Mouse (Mus musculus) MEL (cell line): ENCODE results near the gene Plcb4. TPM values are rescaled to one million over a fixed set of nuclear protein-coding genes. Genes with fewer than 3 reads are reported as not detected.

ENCODE experiments used
- DNase-seq: peaks from one replicate; pipeline ENCODE4 v3.0.0; 2011; ENCODE audit warnings: low read depth, low spot score
- H3K27ac ChIP-seq: 2 replicates; pipeline ENCODE4 v1.5.1; 2012; ENCODE audit warnings: low read depth, mild to moderate bottlenecking, control low read depth, low read length, moderate library complexity; ENCODE audit not compliant: control insufficient read depth
- H3K27me3 ChIP-seq, 2 experiments: fragments of 150-350 bp in 1 of 2; sonication (generic) in 1 of 2; 2 replicates each; pipeline ENCODE4 v1.6.1; 2012; ENCODE audit warnings: low read length in 2 of 2, mild to moderate bottlenecking in 2 of 2, improper control_type of control experiment in 1 of 2, moderate library complexity in 1 of 2; ENCODE audit not compliant: insufficient read depth in 2 of 2, control insufficient read depth in 1 of 2
- H3K36me3 ChIP-seq, 2 experiments: 2 replicates each; pipeline ENCODE4 v1.6.1; 2012 to 2014; ENCODE audit warnings: low read length in 2 of 2, improper control_type of control experiment in 1 of 2, inconsistent platforms in 1 of 2, mild to moderate bottlenecking in 1 of 2; ENCODE audit not compliant: insufficient read depth in 2 of 2, control insufficient read depth in 1 of 2
- H3K4me1 ChIP-seq, 2 experiments: fragments of 150-350 bp in 1 of 2; sonication (generic) in 1 of 2; 2 replicates each; pipeline ENCODE4 v1.6.1; 2012; ENCODE audit warnings: low read length in 2 of 2, improper control_type of control experiment in 1 of 2, mild to moderate bottlenecking in 1 of 2; ENCODE audit not compliant: insufficient read depth in 2 of 2, control insufficient read depth in 1 of 2
- H3K4me3 ChIP-seq, 2 experiments: fragments of 150-350 bp in 1 of 2; sonication (generic) in 1 of 2; 2 replicates each; pipeline ENCODE4 v1.5.1; 2012; ENCODE audit warnings: low read depth in 2 of 2, low read length in 2 of 2, mild to moderate bottlenecking in 2 of 2, moderate library complexity in 2 of 2, control low read depth in 1 of 2, improper control_type of control experiment in 1 of 2; ENCODE audit not compliant: control insufficient read depth in 1 of 2, insufficient read depth in 1 of 2
- H3K79me2 ChIP-seq: 2 replicates; pipeline ENCODE4 v1.6.1; 2012; ENCODE audit warnings: mild to moderate bottlenecking, low read length, moderate library complexity; ENCODE audit not compliant: control insufficient read depth, poor library complexity, insufficient read depth
- H3K9ac ChIP-seq: 2 replicates; pipeline ENCODE4 v1.6.1; 2012; ENCODE audit warnings: low read depth, mild to moderate bottlenecking, control low read depth, low read length, moderate library complexity; ENCODE audit not compliant: control insufficient read depth, poor library complexity, severe bottlenecking
- H3K9me3 ChIP-seq: fragments of 150-350 bp; sonication (generic); replicated peaks from 2 replicates; pipeline ENCODE4 v1.6.1; 2012; ENCODE audit warnings: mild to moderate bottlenecking, low read length, improper control_type of control experiment, moderate library complexity; ENCODE audit not compliant: insufficient read depth
- CHD1 ChIP-seq: IDR thresholded peaks from 2 replicates; pipeline ENCODE4 v1.6.1; 2012; ENCODE audit warnings: low read depth, mild to moderate bottlenecking, inconsistent platforms, low read length, improper control_type of control experiment
- CTCF ChIP-seq, 3 experiments: IDR thresholded peaks in 2 of 3; conservative IDR thresholded peaks in 1 of 3; 2 replicates each; pipeline ENCODE4 v1.5.1; 2011 to 2012; ENCODE audit warnings: low read length in 3 of 3, low read depth in 2 of 3, mild to moderate bottlenecking in 2 of 3, improper control_type of control experiment in 1 of 3, inconsistent platforms in 1 of 3, mixed read lengths in 1 of 3, moderate library complexity in 1 of 3; ENCODE audit not compliant: control insufficient read depth in 1 of 3, insufficient read depth in 1 of 3, poor library complexity in 1 of 3, severe bottlenecking in 1 of 3
- ELF1 ChIP-seq: IDR thresholded peaks from 2 replicates; pipeline ENCODE4 v1.6.1; 2014; ENCODE audit warnings: low read depth, mild to moderate bottlenecking, inconsistent platforms, low read length, improper control_type of control experiment, moderate library complexity
- GABPA ChIP-seq: IDR thresholded peaks from 2 replicates; pipeline ENCODE4 v1.6.1; 2012; ENCODE audit warnings: low read depth, mild to moderate bottlenecking, inconsistent platforms, low read length, improper control_type of control experiment, moderate library complexity
- GATA1 ChIP-seq: IDR thresholded peaks from 2 replicates; pipeline ENCODE4 v1.6.1; 2011; ENCODE audit warnings: low read depth, low read length, improper control_type of control experiment
- HCFC1 ChIP-seq: IDR thresholded peaks from 2 replicates; pipeline ENCODE4 v1.6.1; 2012; ENCODE audit warnings: low read depth, mild to moderate bottlenecking, inconsistent platforms, low read length, improper control_type of control experiment, moderate library complexity
- KAT2A ChIP-seq: conservative IDR thresholded peaks from 2 replicates; pipeline ENCODE4 v1.6.1; 2012; ENCODE audit warnings: low read depth, low read length, improper control_type of control experiment, inconsistent platforms
- MAFK ChIP-seq: IDR thresholded peaks from 2 replicates; pipeline ENCODE4 v1.6.1; 2011; ENCODE audit warnings: low read depth, mild to moderate bottlenecking, low read length, improper control_type of control experiment, borderline replicate concordance
- MAX ChIP-seq: IDR thresholded peaks from 2 replicates; pipeline ENCODE4 v1.6.1; 2011; ENCODE audit warnings: low read length, improper control_type of control experiment
- MAZ ChIP-seq: IDR thresholded peaks from 2 replicates; pipeline ENCODE4 v1.6.1; 2012; ENCODE audit warnings: low read depth, mild to moderate bottlenecking, inconsistent platforms, low read length, improper control_type of control experiment
- MYB ChIP-seq: IDR thresholded peaks from 2 replicates; pipeline ENCODE4 v1.6.1; 2011; ENCODE audit warnings: mild to moderate bottlenecking, low read depth, low read length, improper control_type of control experiment
- MYC ChIP-seq: IDR thresholded peaks from 2 replicates; pipeline ENCODE4 v1.6.1; 2011; ENCODE audit warnings: low read depth, mild to moderate bottlenecking, low read length, improper control_type of control experiment, moderate library complexity
- POLR2AphosphoS2 ChIP-seq: IDR thresholded peaks from 2 replicates; pipeline ENCODE4 v1.6.1; 2011; ENCODE audit warnings: low read length, improper control_type of control experiment
- POLR2AphosphoS5 ChIP-seq: IDR thresholded peaks from 2 replicates; pipeline ENCODE4 v1.6.1; 2012; ENCODE audit warnings: low read depth, borderline replicate concordance, mild to moderate bottlenecking, inconsistent platforms, low read length, moderate library complexity, mixed read lengths
- RAD21 ChIP-seq: IDR thresholded peaks from 2 replicates; pipeline ENCODE4 v1.6.1; 2011; ENCODE audit warnings: mild to moderate bottlenecking, low read depth, low read length, improper control_type of control experiment
- RCOR1 ChIP-seq: IDR thresholded peaks from 2 replicates; pipeline ENCODE4 v1.6.1; 2012; ENCODE audit warnings: low read depth, mild to moderate bottlenecking, inconsistent platforms, low read length, improper control_type of control experiment
- SIN3A ChIP-seq: IDR thresholded peaks from 2 replicates; pipeline ENCODE4 v1.6.1; 2012; ENCODE audit warnings: low read length, improper control_type of control experiment, inconsistent platforms
- TAL1 ChIP-seq: IDR thresholded peaks from 2 replicates; pipeline ENCODE4 v1.6.1; 2012; ENCODE audit warnings: mild to moderate bottlenecking, inconsistent platforms, low read length, moderate library complexity, mixed read lengths
- TCF12 ChIP-seq: IDR thresholded peaks from 2 replicates; pipeline ENCODE4 v1.6.1; 2014; ENCODE audit warnings: low read depth, mild to moderate bottlenecking, inconsistent platforms, low read length, improper control_type of control experiment, moderate library complexity
- USF1 ChIP-seq: IDR thresholded peaks from 2 replicates; pipeline ENCODE4 v1.6.1; 2014; ENCODE audit warnings: low read depth, mild to moderate bottlenecking, inconsistent platforms, low read length, improper control_type of control experiment, moderate library complexity
- USF2 ChIP-seq, 2 experiments: IDR thresholded peaks; 2 replicates each; pipeline ENCODE4 v1.6.1; 2011 to 2012; ENCODE audit warnings: improper control_type of control experiment in 2 of 2, low read length in 2 of 2, borderline replicate concordance in 1 of 2, inconsistent platforms in 1 of 2, low read depth in 1 of 2, mild to moderate bottlenecking in 1 of 2; ENCODE audit not compliant: insufficient read depth in 1 of 2
- ZC3H11A ChIP-seq: IDR thresholded peaks from 2 replicates; pipeline ENCODE4 v1.6.1; 2012; ENCODE audit warnings: low read depth, mild to moderate bottlenecking, inconsistent platforms, low read length, improper control_type of control experiment
- ZKSCAN1 ChIP-seq: IDR thresholded peaks from 2 replicates; pipeline ENCODE4 v1.6.1; 2012; ENCODE audit warnings: low read depth, mild to moderate bottlenecking, inconsistent platforms, low read length, improper control_type of control experiment, moderate library complexity
- ZMIZ1 ChIP-seq: IDR thresholded peaks from 2 replicates; pipeline ENCODE4 v1.6.1; 2012; ENCODE audit warnings: low read depth, mild to moderate bottlenecking, inconsistent platforms, low read length, improper control_type of control experiment, moderate library complexity
- polyA plus RNA-seq, 2 experiments: library from polyadenylated mRNA; stranded (reverse) in 1 of 2; unstranded in 1 of 2; fragments of >175 nt in 1 of 2; fragments of >200 nt in 1 of 2; gene quantifications; 2 replicates each; pipeline versions ENCODE4 v1.2.1 to v1.2.4; 2012; ENCODE audit warnings: low replicate concordance in 2 of 2, low read depth in 1 of 2; ENCODE audit not compliant: insufficient read length in 2 of 2, insufficient read depth in 1 of 2, missing spikeins in 1 of 2
- total RNA-seq: library from RNA; depleted of rRNA; stranded (reverse); fragments of 300-350 nt; gene quantifications from 2 replicates; pipeline ENCODE4 v1.2.3, GENCODE M21; 2012

The Plcb4 gene
- total and polyA plus RNA-seq, 3 experiments: not detected

- Histone ChIP-seq H3K9me3 (no peaks in the 10 kb centered on the region), H3K9ac (no peak overlapping the region), H3K4me1 (no peaks in the 10 kb centered on the region), H3K4me3 (no peak overlapping the region), H3K27ac (no peak overlapping the region), H3K36me3 (no peaks in the 10 kb centered on the region), H3K79me2 (no peaks in the 10 kb centered on the region), H3K27me3 (no peaks in the 10 kb centered on the region)
- no peak for DNase-seq
- TF ChIP-seq CTCF (IDR thresholded peaks at IDR 0.05 in 2 of 3, conservative IDR thresholded peaks at IDR 0.05 in 1 of 3; ENCODE audit: control insufficient read depth in 1 of 3, insufficient read depth in 1 of 3, low read depth in 2 of 3, low read length in 3 of 3, poor library complexity in 1 of 3, severe bottlenecking in 1 of 3) (no peak), HCFC1 (no peak), GATA1 (no peak), POLR2AphosphoS5 (no peak), CHD1 (no peak), MYB (no peak), USF1 (no peak), ZMIZ1 (no peak), ZKSCAN1 (no peak), TCF12 (no peak), TAL1 (no peak), RCOR1 (no peak), KAT2A (no peak), USF2 (IDR thresholded peaks at IDR 0.05; ENCODE audit: borderline replicate concordance in 1 of 2, insufficient read depth in 1 of 2, low read depth in 1 of 2, low read length in 2 of 2) (no peak), RAD21 (no peak), MAX (no peak), ELF1 (no peak), SIN3A (no peak), MYC (no peak), MAFK (no peak)
- TF ChIP-seq, all 39 proteins: peak for 0
These were observed 204.7 kb downstream of the Plcb4 start for GRCm38 (mm10) chr2:135863391-135864076.

- Histone ChIP-seq H3K36me3 (no peaks in the 10 kb centered on the region), H3K79me2 (no peaks in the 10 kb centered on the region), H3K4me3 (no peak overlapping the region), H3K4me1 (no peaks in the 10 kb centered on the region), H3K9me3 (no peaks in the 10 kb centered on the region), H3K9ac (no peak overlapping the region), H3K27ac (no peak overlapping the region), H3K27me3 (no peaks in the 10 kb centered on the region)
- TF ChIP-seq POLR2AphosphoS2 (no peak), MAX (no peak), RAD21 (no peak), ZC3H11A (no peak), MAZ (no peak), GABPA (no peak), TAL1 (no peak)
- no peak for DNase-seq
These were observed 207.6 kb downstream of the Plcb4 start for GRCm38 (mm10) chr2:135866421-135866820.
